Mouse (Mus musculus): ENCODE data around the gene Gm20696.

Gm20696 gene

DNA sequence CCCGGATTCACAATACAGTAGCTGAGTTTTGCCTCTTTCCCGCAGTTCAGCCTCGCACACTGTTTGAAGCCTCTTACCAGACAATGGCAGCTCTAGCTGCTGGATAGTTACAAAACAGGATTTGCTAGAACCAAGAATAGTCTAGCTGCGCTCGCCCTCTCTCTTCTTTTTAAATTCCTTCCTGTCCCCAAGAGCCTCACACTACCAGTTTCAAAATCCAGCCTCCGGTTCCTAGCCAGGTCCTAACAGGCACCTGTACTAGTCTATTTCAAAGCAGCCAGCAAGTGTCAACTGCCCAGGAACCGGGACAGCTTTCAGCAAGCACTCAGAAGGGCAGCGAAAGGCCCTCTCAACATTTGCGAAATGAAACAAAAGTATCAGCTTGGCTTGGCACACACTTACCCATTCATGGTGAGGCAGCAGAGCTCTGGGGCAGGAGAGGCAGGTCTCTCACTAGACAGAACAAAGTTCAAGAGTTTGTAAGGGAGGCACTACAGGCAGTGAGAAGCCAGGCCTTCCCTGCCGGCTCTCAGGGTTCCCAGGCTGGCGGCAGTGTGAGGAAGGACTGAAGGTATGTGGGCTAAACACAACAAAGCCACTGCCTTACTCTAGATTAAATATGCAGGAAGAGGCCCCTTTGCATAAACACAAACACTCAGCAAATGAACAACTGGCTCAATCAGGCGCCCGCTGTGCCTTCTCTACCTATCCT is 400.5 kb downstream of the Gm20696 start:
- DNase-seq (ENCODE audit: low read depth in 1 of 2, low spot score in 2 of 2) = no peak

- no peak for DNase-seq (ENCODE audit: low read depth in 1 of 2, low spot score in 2 of 2)
These were observed 401.4 kb downstream of the Gm20696 start for GRCm38 (mm10) chr6:99265173-99265572.

DNA sequence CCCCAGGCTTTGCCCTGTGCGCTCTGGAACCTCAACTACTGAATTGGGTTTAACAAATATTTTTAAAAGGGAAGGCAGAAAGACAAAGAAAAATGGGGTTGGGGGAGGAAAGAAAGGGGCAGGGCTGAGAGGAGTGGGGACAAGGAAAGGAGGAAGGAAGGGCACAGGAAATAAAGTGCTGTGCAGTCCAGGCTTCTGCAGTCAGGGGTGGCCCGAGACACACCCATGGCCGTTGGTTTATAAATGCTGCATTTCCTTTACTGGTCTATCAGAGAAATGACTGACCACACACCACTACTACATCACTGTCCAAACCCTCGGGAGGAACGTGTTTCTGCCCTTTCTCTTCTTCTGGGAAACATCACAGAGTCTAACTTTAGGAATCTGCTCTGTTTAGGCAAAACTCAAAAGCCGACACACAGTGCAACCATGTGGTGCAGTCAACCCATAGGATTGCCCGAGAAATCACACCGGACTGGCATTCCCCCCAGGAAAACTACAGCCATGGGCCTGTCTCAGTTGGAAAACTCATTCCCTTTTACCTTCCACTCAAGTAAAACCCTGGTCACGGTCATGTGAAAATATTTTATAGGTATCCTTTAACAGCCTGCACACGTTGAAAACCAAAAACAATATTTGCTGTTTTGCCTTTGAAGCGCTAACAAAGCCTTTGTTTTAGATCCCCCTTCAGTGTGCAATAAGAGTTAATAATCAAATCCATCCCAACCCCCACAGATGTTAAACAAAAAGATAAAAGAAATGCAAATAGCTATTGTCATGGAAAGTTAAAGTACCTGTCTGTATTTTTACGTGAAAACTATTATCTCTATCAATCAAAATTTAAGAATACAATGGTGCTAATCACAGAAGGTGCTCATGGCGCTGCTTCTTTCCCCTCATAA is 402.2 kb downstream of the Gm20696 start:
- DNase-seq (ENCODE audit: low read depth in 1 of 2, low spot score in 2 of 2) = no peak

DNA sequence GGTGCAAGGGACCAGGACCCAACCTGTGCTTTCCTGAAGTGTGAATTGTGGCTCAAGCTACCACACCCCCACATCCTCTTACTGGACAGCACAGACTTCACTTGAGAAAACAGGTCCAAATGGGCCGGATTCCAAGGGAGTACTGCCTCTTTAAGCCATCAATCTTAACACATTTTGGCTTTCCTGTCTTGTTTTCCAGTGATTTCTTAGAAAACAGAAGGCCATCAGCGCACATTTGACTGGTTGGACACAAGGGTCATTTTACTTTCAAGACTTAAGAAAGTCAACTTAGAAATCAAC is 402.8 kb downstream of the Gm20696 start:
- no peak for DNase-seq (ENCODE audit: low read depth in 1 of 2, low spot score in 2 of 2)

- DNase-seq (ENCODE audit: low read depth in 1 of 2, low spot score in 2 of 2) = no peak
These were observed 403.3 kb downstream of the Gm20696 start for GRCm38 (mm10) chr6:99263061-99263885.

DNA sequence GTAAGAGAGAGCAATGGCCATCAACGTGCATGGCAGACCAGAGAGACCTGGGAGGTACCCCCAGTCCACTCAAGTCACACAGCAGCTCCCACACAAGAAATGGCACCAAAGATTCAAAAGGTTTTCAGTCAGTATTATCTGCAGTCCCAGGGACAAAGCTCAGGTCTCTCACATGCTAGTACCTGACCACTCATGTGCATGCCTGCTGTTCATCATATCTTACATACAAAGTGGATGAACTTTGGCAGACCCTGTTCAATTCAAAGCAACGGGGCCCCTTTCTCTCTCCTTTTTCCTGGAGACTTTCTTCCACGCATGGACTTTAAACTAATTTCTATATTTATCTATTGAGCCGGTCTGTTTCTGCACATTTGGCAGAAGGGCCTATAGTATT is 404.9 kb downstream of the Gm20696 start:
- DNase-seq (ENCODE audit: low read depth in 1 of 2, low spot score in 2 of 2) = no peak

- no peak for DNase-seq (ENCODE audit: low read depth in 1 of 2, low spot score in 2 of 2)
These were observed 405.5 kb downstream of the Gm20696 start for GRCm38 (mm10) chr6:99260941-99261736.

- DNase-seq (ENCODE audit: low read depth in 1 of 2, low spot score in 2 of 2) = no peak
These were observed 408.3 kb downstream of the Gm20696 start for GRCm38 (mm10) chr6:99258346-99258745.

DNA sequence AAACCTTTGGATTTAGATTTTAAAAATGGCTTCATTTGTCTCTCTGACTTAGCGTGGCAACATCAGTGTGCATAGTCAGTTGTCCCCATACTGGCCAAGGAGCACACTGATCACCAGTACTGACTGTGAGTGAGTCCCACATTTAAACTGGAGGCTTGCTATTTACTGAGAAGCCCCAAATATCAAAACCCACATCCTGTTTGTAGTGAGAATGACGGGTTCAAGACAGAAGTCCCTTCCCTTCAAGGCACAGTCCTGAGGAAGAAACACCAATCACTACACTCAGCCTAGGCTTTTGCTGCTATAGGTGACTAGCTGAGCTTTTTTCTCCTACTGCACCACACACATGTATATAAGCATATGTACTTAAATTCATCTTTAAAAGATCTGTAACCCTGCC is 408.9 kb downstream of the Gm20696 start:
- DNase-seq (ENCODE audit: low read depth in 1 of 2, low spot score in 2 of 2) = no peak

- no peak for DNase-seq (ENCODE audit: low read depth in 1 of 2, low spot score in 2 of 2)
These were observed 413.3 kb downstream of the Gm20696 start for GRCm38 (mm10) chr6:99253331-99253730.

DNA sequence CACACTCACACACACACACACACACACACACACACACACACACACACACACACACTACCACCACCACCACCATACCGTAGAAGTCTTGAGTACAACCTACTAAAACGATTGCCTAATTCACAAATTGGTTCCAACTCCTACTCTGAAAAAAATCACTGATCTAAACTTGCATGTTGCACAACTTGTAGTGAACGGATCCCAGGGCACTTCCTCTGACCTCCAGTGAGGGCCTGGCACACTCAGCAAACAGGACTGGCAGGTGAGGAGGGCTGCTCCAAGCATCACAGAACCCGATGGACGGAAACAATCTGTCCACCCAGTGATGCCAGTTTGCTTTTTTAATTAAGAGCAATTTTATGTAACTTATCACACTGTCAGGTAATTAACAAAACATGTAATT is 413.8 kb downstream of the Gm20696 start:
- DNase-seq (ENCODE audit: low read depth in 1 of 2, low spot score in 2 of 2) = no peak

- DNase-seq (ENCODE audit: low read depth in 1 of 2, low spot score in 2 of 2) = no peak
These were observed 414.7 kb downstream of the Gm20696 start for GRCm38 (mm10) chr6:99251924-99252323.

DNA sequence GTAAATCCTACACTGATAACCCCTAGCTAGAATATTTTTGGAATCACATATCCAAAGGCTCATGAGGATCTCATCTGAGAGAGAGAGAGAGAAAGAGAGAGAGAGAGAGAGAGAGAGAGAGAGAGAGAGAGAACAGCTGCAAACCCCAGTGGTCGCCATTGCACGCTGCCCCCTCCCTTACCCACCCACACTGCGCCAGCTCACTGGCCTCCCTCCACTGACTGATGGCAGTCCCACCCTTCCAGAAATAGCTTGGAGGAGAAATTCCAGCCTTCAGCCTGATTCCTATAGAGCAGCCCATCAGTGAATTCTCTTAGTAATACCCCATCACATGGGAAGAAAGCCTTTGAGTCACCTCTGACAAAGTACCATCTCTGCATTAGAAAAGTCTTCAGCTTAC is 415.4 kb downstream of the Gm20696 start:
- DNase-seq (ENCODE audit: low read depth in 1 of 2, low spot score in 2 of 2) = no peak

GRCm38 (mm10) chr6:99249496-99250030 is 417.0 kb downstream of the Gm20696 start:
- no peak for DNase-seq (ENCODE audit: low read depth in 1 of 2, low spot score in 2 of 2)

- no peak for DNase-seq (ENCODE audit: low read depth in 1 of 2, low spot score in 2 of 2)
These were observed 418.2 kb downstream of the Gm20696 start for GRCm38 (mm10) chr6:99248396-99248795.

DNA sequence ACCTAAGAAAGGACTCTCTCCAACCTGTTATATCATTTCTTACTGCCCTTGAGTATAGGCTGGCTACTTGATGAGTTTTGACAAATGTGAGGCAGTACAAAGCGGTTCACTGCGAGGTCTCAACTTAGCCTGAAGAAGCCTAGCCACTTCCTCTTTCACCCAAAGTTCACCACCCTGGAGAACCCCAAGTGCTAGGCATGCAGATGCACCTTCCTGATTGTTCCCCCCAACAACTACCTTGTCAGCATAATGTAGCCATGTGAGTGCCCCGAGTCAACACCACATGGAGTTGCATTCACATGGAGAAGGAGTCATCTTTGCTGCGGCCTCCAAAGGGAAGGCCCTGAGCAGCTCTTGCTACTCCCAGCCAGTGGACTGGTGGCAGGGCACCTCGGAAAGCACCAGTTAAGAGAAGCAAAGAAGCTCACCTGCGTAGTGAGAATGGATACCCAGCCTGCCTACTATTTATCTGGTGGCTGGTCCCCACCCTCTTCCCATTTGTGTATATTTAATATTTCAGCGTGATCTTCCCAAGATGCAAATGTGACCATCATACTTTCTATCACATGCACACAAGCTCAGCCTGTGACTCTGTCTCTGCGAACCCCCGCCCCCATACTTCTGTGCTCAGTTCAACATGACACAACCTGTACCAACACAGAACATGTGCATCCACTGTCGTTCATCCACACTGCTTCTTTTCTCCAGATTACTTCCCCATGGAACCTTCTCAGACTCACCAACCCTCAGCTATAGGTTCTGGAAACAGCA is 424.8 kb downstream of the Gm20696 start:
- DNase-seq (ENCODE audit: low read depth in 1 of 2, low spot score in 2 of 2) = peak in 1 of 2 experiments; percentile 34

DNA sequence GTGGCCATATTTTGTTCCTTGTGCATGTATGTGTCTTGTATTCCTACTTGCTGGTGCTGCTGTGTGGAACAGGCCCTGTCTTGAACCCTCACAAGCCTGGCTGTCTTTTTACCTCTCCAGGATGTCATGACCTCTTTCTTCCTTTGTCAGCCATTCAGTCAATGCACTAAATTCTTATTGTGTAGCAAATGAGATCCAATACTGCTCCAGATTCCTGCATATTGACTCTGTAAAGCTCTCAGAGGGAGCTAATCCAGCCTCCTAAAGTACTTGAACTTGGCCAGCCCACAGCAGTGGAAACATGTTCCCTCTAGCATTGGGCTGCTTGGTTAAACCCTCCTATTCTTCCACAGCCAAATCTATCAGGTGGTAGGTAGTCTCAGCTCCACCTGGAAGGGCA is 425.8 kb downstream of the Gm20696 start:
- no peak for DNase-seq (ENCODE audit: low read depth in 1 of 2, low spot score in 2 of 2)

- DNase-seq (ENCODE audit: low read depth in 1 of 2, low spot score in 2 of 2) = no peak
These were observed 431.0 kb downstream of the Gm20696 start for GRCm38 (mm10) chr6:99235588-99235987.

GRCm38 (mm10) chr6:99233411-99233810 is 433.2 kb downstream of the Gm20696 start:
- DNase-seq (ENCODE audit: low read depth in 1 of 2, low spot score in 2 of 2) = no peak

DNA sequence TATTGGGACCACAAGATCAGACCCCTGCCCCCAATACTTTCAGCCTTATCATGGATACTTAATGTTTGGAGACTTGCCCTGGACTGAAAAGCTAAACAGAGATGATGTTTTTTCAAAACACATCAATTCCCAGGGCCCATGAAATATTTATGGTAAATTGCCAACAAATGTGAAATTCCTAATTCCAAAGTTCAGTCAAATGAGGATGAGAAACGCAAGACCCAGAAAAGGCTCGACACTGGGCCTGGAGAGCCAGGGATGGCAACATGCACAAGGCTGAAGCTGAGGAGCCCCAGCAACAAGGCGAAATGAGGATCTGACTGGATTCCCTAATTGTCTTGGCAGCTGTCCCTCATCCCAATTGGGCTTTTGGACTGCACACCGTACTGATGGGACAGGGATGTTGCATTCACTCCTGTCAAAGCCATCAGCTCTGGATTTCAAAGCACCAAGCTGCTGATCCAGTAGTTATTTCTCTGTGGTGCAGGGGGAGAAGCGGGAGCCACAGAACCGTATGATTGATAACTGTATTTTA is 438.2 kb downstream of the Gm20696 start:
- DNase-seq (ENCODE audit: low read depth in 1 of 2, low spot score in 2 of 2) = no peak
